Mouse (Mus musculus) MEL (cell line): Measurements from ENCODE around the gene Ddx55. TPM values are rescaled to one million over a fixed set of nuclear protein-coding genes. Genes with fewer than 3 reads are reported as not detected.

ENCODE experiments used
- DNase-seq: peaks from one replicate; pipeline ENCODE4 v3.0.0; 2011; ENCODE audit warnings: low read depth, low spot score
- H3K27ac ChIP-seq: 2 replicates; pipeline ENCODE4 v1.5.1; 2012; ENCODE audit warnings: low read depth, mild to moderate bottlenecking, control low read depth, low read length, moderate library complexity; ENCODE audit not compliant: control insufficient read depth
- H3K27me3 ChIP-seq, 2 experiments: fragments of 150-350 bp in 1 of 2; sonication (generic) in 1 of 2; 2 replicates each; pipeline ENCODE4 v1.6.1; 2012; ENCODE audit warnings: low read length in 2 of 2, mild to moderate bottlenecking in 2 of 2, improper control_type of control experiment in 1 of 2, moderate library complexity in 1 of 2; ENCODE audit not compliant: insufficient read depth in 2 of 2, control insufficient read depth in 1 of 2
- H3K36me3 ChIP-seq, 2 experiments: 2 replicates each; pipeline ENCODE4 v1.6.1; 2012 to 2014; ENCODE audit warnings: low read length in 2 of 2, improper control_type of control experiment in 1 of 2, inconsistent platforms in 1 of 2, mild to moderate bottlenecking in 1 of 2; ENCODE audit not compliant: insufficient read depth in 2 of 2, control insufficient read depth in 1 of 2
- H3K4me1 ChIP-seq, 2 experiments: fragments of 150-350 bp in 1 of 2; sonication (generic) in 1 of 2; 2 replicates each; pipeline ENCODE4 v1.6.1; 2012; ENCODE audit warnings: low read length in 2 of 2, improper control_type of control experiment in 1 of 2, mild to moderate bottlenecking in 1 of 2; ENCODE audit not compliant: insufficient read depth in 2 of 2, control insufficient read depth in 1 of 2
- H3K4me3 ChIP-seq, 2 experiments: fragments of 150-350 bp in 1 of 2; sonication (generic) in 1 of 2; 2 replicates each; pipeline ENCODE4 v1.5.1; 2012; ENCODE audit warnings: low read depth in 2 of 2, low read length in 2 of 2, mild to moderate bottlenecking in 2 of 2, moderate library complexity in 2 of 2, control low read depth in 1 of 2, improper control_type of control experiment in 1 of 2; ENCODE audit not compliant: control insufficient read depth in 1 of 2, insufficient read depth in 1 of 2
- H3K79me2 ChIP-seq: 2 replicates; pipeline ENCODE4 v1.6.1; 2012; ENCODE audit warnings: mild to moderate bottlenecking, low read length, moderate library complexity; ENCODE audit not compliant: control insufficient read depth, poor library complexity, insufficient read depth
- H3K9ac ChIP-seq: 2 replicates; pipeline ENCODE4 v1.6.1; 2012; ENCODE audit warnings: low read depth, mild to moderate bottlenecking, control low read depth, low read length, moderate library complexity; ENCODE audit not compliant: control insufficient read depth, poor library complexity, severe bottlenecking
- H3K9me3 ChIP-seq: fragments of 150-350 bp; sonication (generic); replicated peaks from 2 replicates; pipeline ENCODE4 v1.6.1; 2012; ENCODE audit warnings: mild to moderate bottlenecking, low read length, improper control_type of control experiment, moderate library complexity; ENCODE audit not compliant: insufficient read depth
- CHD1 ChIP-seq: IDR thresholded peaks from 2 replicates; pipeline ENCODE4 v1.6.1; 2012; ENCODE audit warnings: low read depth, mild to moderate bottlenecking, inconsistent platforms, low read length, improper control_type of control experiment
- E2F4 ChIP-seq: IDR thresholded peaks from 2 replicates; pipeline ENCODE4 v1.6.1; 2011; ENCODE audit warnings: low read depth, low read length, improper control_type of control experiment, borderline replicate concordance
- ELF1 ChIP-seq: IDR thresholded peaks from 2 replicates; pipeline ENCODE4 v1.6.1; 2014; ENCODE audit warnings: low read depth, mild to moderate bottlenecking, inconsistent platforms, low read length, improper control_type of control experiment, moderate library complexity
- GABPA ChIP-seq: IDR thresholded peaks from 2 replicates; pipeline ENCODE4 v1.6.1; 2012; ENCODE audit warnings: low read depth, mild to moderate bottlenecking, inconsistent platforms, low read length, improper control_type of control experiment, moderate library complexity
- GATA1 ChIP-seq: IDR thresholded peaks from 2 replicates; pipeline ENCODE4 v1.6.1; 2011; ENCODE audit warnings: low read depth, low read length, improper control_type of control experiment
- HCFC1 ChIP-seq: IDR thresholded peaks from 2 replicates; pipeline ENCODE4 v1.6.1; 2012; ENCODE audit warnings: low read depth, mild to moderate bottlenecking, inconsistent platforms, low read length, improper control_type of control experiment, moderate library complexity
- JUND ChIP-seq: IDR thresholded peaks from 2 replicates; pipeline ENCODE4 v1.6.1; 2011; ENCODE audit warnings: low read depth, mild to moderate bottlenecking, improper control_type of control experiment, low read length
- KAT2A ChIP-seq: conservative IDR thresholded peaks from 2 replicates; pipeline ENCODE4 v1.6.1; 2012; ENCODE audit warnings: low read depth, low read length, improper control_type of control experiment, inconsistent platforms
- MAX ChIP-seq: IDR thresholded peaks from 2 replicates; pipeline ENCODE4 v1.6.1; 2011; ENCODE audit warnings: low read length, improper control_type of control experiment
- MEF2A ChIP-seq: IDR thresholded peaks from 2 replicates; pipeline ENCODE4 v1.6.1; 2014; ENCODE audit warnings: low read depth, mild to moderate bottlenecking, inconsistent platforms, low read length, improper control_type of control experiment; ENCODE audit not compliant: poor library complexity, insufficient replicate concordance, severe bottlenecking; ENCODE audit errors: extremely low read depth
- MYB ChIP-seq: IDR thresholded peaks from 2 replicates; pipeline ENCODE4 v1.6.1; 2011; ENCODE audit warnings: mild to moderate bottlenecking, low read depth, low read length, improper control_type of control experiment
- NELFE ChIP-seq: IDR thresholded peaks from 2 replicates; pipeline ENCODE4 v1.6.1; 2011; ENCODE audit warnings: low read depth, low read length, improper control_type of control experiment
- POLR2A ChIP-seq, 2 experiments: IDR thresholded peaks; 2 replicates each; pipeline ENCODE4 v1.6.1; 2011 to 2012; ENCODE audit warnings: low read length in 2 of 2, mild to moderate bottlenecking in 2 of 2, control low read depth in 1 of 2, improper control_type of control experiment in 1 of 2, low read depth in 1 of 2, moderate library complexity in 1 of 2; ENCODE audit not compliant: control insufficient read depth in 1 of 2, insufficient read depth in 1 of 2, poor library complexity in 1 of 2
- RAD21 ChIP-seq: IDR thresholded peaks from 2 replicates; pipeline ENCODE4 v1.6.1; 2011; ENCODE audit warnings: mild to moderate bottlenecking, low read depth, low read length, improper control_type of control experiment
- UBTF ChIP-seq: IDR thresholded peaks from 2 replicates; pipeline ENCODE4 v1.6.1; 2012; ENCODE audit warnings: low read depth, mild to moderate bottlenecking, inconsistent platforms, low read length, improper control_type of control experiment, moderate library complexity, borderline replicate concordance; ENCODE audit not compliant: insufficient read depth
- USF2 ChIP-seq, 2 experiments: IDR thresholded peaks; 2 replicates each; pipeline ENCODE4 v1.6.1; 2011 to 2012; ENCODE audit warnings: improper control_type of control experiment in 2 of 2, low read length in 2 of 2, borderline replicate concordance in 1 of 2, inconsistent platforms in 1 of 2, low read depth in 1 of 2, mild to moderate bottlenecking in 1 of 2; ENCODE audit not compliant: insufficient read depth in 1 of 2
- ZMIZ1 ChIP-seq: IDR thresholded peaks from 2 replicates; pipeline ENCODE4 v1.6.1; 2012; ENCODE audit warnings: low read depth, mild to moderate bottlenecking, inconsistent platforms, low read length, improper control_type of control experiment, moderate library complexity
- polyA plus RNA-seq, 2 experiments: library from polyadenylated mRNA; stranded (reverse) in 1 of 2; unstranded in 1 of 2; fragments of >175 nt in 1 of 2; fragments of >200 nt in 1 of 2; gene quantifications; 2 replicates each; pipeline versions ENCODE4 v1.2.1 to v1.2.4; 2012; ENCODE audit warnings: low replicate concordance in 2 of 2, low read depth in 1 of 2; ENCODE audit not compliant: insufficient read length in 2 of 2, insufficient read depth in 1 of 2, missing spikeins in 1 of 2
- total RNA-seq: library from RNA; depleted of rRNA; stranded (reverse); fragments of 300-350 nt; gene quantifications from 2 replicates; pipeline ENCODE4 v1.2.3, GENCODE M21; 2012

The Ddx55 gene
- total and polyA plus RNA-seq, 3 experiments: 33.8 to 43.2 TPM; not detected in 1

DNA sequence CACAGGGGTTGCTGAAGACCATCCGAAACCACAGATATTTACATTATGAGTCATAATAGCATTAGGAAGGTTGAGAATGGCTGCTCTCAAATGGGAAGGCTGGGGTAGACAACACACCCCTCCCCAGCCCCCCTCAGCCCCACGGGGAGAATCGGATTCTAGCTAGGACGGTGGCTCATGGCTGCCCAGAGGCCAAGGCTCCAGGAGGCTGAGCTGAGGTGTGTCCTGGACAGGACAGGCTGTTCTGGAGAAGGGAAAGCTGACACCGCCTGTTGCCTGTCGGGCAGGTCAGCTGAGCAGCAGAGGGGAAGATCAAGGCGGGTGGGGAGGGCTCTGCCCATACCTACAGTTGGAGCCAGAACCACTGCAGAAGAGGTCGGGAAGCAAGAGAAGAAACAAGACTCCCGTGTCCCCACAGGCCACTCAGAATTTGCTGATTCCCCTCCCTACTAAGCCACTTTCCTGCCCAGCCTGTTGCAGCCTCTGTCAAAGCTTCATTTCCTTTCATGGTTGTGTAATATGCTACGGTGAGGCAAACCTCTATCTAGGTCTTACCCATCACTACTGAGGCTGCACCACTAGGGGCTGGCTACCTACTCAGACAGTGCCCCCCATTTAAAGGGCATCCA lies 45.8 kb upstream of the Ddx55 start:
- Histone ChIP-seq H3K27ac (no peak overlapping the region), H3K9me3 (no peaks in the 10 kb centered on the region), H3K9ac (no peak overlapping the region), H3K4me1 (no peaks in the 10 kb centered on the region), H3K4me3 (no peak overlapping the region), H3K79me2 (no peaks in the 10 kb centered on the region), H3K27me3 (no peaks in the 10 kb centered on the region), H3K36me3 (no peaks in the 10 kb centered on the region)
- no peak for DNase-seq
- TF ChIP-seq E2F4 (no peak), ZMIZ1 (no peak), ELF1 (no peak), UBTF (no peak), RAD21 (no peak), JUND (no peak), KAT2A (no peak), USF2 (IDR thresholded peaks at IDR 0.05; ENCODE audit: borderline replicate concordance in 1 of 2, insufficient read depth in 1 of 2, low read depth in 1 of 2, low read length in 2 of 2) (no peak), GABPA (no peak), POLR2A (IDR thresholded peaks at IDR 0.05; ENCODE audit: control insufficient read depth in 1 of 2, insufficient read depth in 1 of 2, low read depth in 1 of 2, low read length in 2 of 2, poor library complexity in 1 of 2) (no peak), MYB (no peak), MAX (no peak)

DNA sequence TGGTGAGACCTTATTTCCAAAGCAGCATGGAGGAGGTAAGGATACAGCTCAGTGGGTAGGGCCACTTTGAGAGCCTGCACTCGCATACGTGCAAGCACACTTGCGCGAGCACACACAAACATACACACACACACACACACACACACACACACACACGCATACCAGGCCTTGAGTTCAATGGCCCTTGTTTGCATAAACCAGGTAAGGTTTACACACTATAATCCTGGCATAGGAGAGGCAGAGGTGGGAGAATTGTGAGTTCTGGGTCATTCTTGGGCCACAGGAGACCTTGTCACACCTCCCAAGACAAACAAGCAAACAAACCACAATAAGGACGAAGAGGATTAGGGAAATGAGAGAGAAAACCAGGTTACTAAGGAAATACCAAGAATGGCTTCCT lies 43.5 kb upstream of the Ddx55 start:
- no peaks in the 10 kb centered on the region for H3K27me3 ChIP-seq
- H3K9me3 ChIP-seq: no peaks in the 10 kb centered on the region
- no peak overlapping the region for H3K27ac ChIP-seq
- no peaks in the 10 kb centered on the region for H3K4me1 ChIP-seq
- H3K9ac ChIP-seq: no peak overlapping the region
- no peak overlapping the region for H3K4me3 ChIP-seq
- TF ChIP-seq NELFE: no peak
- TF ChIP-seq ELF1: no peak
- no peak for TF ChIP-seq CHD1
- TF ChIP-seq HCFC1: no peak
- no peak for TF ChIP-seq RAD21
- no peak for TF ChIP-seq GABPA
- no peak for TF ChIP-seq MEF2A
- no peak for TF ChIP-seq GATA1
- DNase-seq: no peak
- no peaks in the 10 kb centered on the region for H3K36me3 ChIP-seq
- H3K79me2 ChIP-seq: no peaks in the 10 kb centered on the region
